Mouse (Mus musculus) small intestine, adult 2 months (tissue): ENCODE measurements around the gene Dok5.

ENCODE experiments used
- CTCF ChIP-seq: fragments of 200-500 bp; IDR thresholded peaks from 2 replicates; pipeline ENCODE4 v1.5.1; 2012; ENCODE audit warnings: low read depth, mild to moderate bottlenecking, control low read depth, inconsistent platforms, low read length, moderate library complexity, mixed read lengths; ENCODE audit not compliant: insufficient replicate concordance, insufficient read length; ENCODE audit errors: extremely low read depth
- POLR2A ChIP-seq: fragments of 200-500 bp; IDR thresholded peaks from 2 replicates; pipeline ENCODE4 v1.6.1; 2012; ENCODE audit warnings: low read depth, mild to moderate bottlenecking, control low read depth, inconsistent platforms, low read length, moderate library complexity

- no peak for TF ChIP-seq CTCF
- no peak for TF ChIP-seq POLR2A
Measured at GRCm38 (mm10) chr2:170739713-170740365, 8.2 kb downstream of the Dok5 start.
